Mouse (Mus musculus) MEL (cell line): Measurements from ENCODE around the gene Nthl1.

Experiments used
- CHD2 ChIP-seq: IDR thresholded peaks from 2 replicates; pipeline ENCODE4 v1.6.1; 2011; ENCODE audit warnings: low read length, improper control_type of control experiment
- CTCF ChIP-seq, 3 experiments: IDR thresholded peaks in 2 of 3; conservative IDR thresholded peaks in 1 of 3; 2 replicates each; pipeline ENCODE4 v1.5.1; 2011 to 2012; ENCODE audit warnings: low read length in 3 of 3, low read depth in 2 of 3, mild to moderate bottlenecking in 2 of 3, improper control_type of control experiment in 1 of 3, inconsistent platforms in 1 of 3, mixed read lengths in 1 of 3, moderate library complexity in 1 of 3; ENCODE audit not compliant: control insufficient read depth in 1 of 3, insufficient read depth in 1 of 3, poor library complexity in 1 of 3, severe bottlenecking in 1 of 3
- EP300 ChIP-seq, 2 experiments: IDR thresholded peaks; 2 replicates each; pipeline ENCODE4 v1.6.1; 2011; ENCODE audit warnings: improper control_type of control experiment in 2 of 2, low read length in 2 of 2, low read depth in 1 of 2, mild to moderate bottlenecking in 1 of 2
- GABPA ChIP-seq: IDR thresholded peaks from 2 replicates; pipeline ENCODE4 v1.6.1; 2012; ENCODE audit warnings: low read depth, mild to moderate bottlenecking, inconsistent platforms, low read length, improper control_type of control experiment, moderate library complexity
- GATA1 ChIP-seq: IDR thresholded peaks from 2 replicates; pipeline ENCODE4 v1.6.1; 2011; ENCODE audit warnings: low read depth, low read length, improper control_type of control experiment
- HCFC1 ChIP-seq: IDR thresholded peaks from 2 replicates; pipeline ENCODE4 v1.6.1; 2012; ENCODE audit warnings: low read depth, mild to moderate bottlenecking, inconsistent platforms, low read length, improper control_type of control experiment, moderate library complexity
- JUND ChIP-seq: IDR thresholded peaks from 2 replicates; pipeline ENCODE4 v1.6.1; 2011; ENCODE audit warnings: low read depth, mild to moderate bottlenecking, improper control_type of control experiment, low read length
- MAFK ChIP-seq: IDR thresholded peaks from 2 replicates; pipeline ENCODE4 v1.6.1; 2011; ENCODE audit warnings: low read depth, mild to moderate bottlenecking, low read length, improper control_type of control experiment, borderline replicate concordance
- MAZ ChIP-seq: IDR thresholded peaks from 2 replicates; pipeline ENCODE4 v1.6.1; 2012; ENCODE audit warnings: low read depth, mild to moderate bottlenecking, inconsistent platforms, low read length, improper control_type of control experiment
- MYC ChIP-seq: IDR thresholded peaks from 2 replicates; pipeline ENCODE4 v1.6.1; 2011; ENCODE audit warnings: low read depth, mild to moderate bottlenecking, low read length, improper control_type of control experiment, moderate library complexity
- NELFE ChIP-seq: IDR thresholded peaks from 2 replicates; pipeline ENCODE4 v1.6.1; 2011; ENCODE audit warnings: low read depth, low read length, improper control_type of control experiment
- POLR2A ChIP-seq, 2 experiments: IDR thresholded peaks; 2 replicates each; pipeline ENCODE4 v1.6.1; 2011 to 2012; ENCODE audit warnings: low read length in 2 of 2, mild to moderate bottlenecking in 2 of 2, control low read depth in 1 of 2, improper control_type of control experiment in 1 of 2, low read depth in 1 of 2, moderate library complexity in 1 of 2; ENCODE audit not compliant: control insufficient read depth in 1 of 2, insufficient read depth in 1 of 2, poor library complexity in 1 of 2
- SMC3 ChIP-seq: IDR thresholded peaks from 2 replicates; pipeline ENCODE4 v1.6.1; 2011; ENCODE audit warnings: low read depth, low read length, improper control_type of control experiment
- TCF12 ChIP-seq: IDR thresholded peaks from 2 replicates; pipeline ENCODE4 v1.6.1; 2014; ENCODE audit warnings: low read depth, mild to moderate bottlenecking, inconsistent platforms, low read length, improper control_type of control experiment, moderate library complexity

DNA sequence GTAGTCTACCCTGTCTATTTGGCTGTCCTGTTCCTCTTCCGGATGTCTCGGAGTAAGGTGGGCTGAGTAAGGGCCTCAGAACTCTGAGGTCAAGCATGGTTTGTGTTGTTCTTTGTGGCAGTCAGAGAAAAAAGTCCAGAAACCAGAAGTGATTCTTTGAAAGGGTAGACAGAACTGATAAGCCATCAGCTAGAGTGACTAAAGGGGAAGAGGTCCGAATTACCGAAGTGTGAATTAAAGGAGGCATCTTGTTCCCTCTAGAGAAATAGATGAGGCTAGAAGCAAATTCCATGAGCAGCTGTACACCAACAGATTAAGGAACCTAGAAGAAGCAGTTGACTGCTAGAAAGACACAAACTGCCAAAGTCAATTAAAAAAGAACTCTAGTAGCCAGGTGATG, 45.9 kb upstream of the Nthl1 start:
- TF ChIP-seq CTCF (IDR thresholded peaks at IDR 0.05 in 2 of 3, conservative IDR thresholded peaks at IDR 0.05 in 1 of 3; ENCODE audit: control insufficient read depth in 1 of 3, insufficient read depth in 1 of 3, low read depth in 2 of 3, low read length in 3 of 3, poor library complexity in 1 of 3, severe bottlenecking in 1 of 3) (no peak), JUND (no peak), MAFK (no peak), HCFC1 (no peak), SMC3 (no peak), GABPA (no peak), MAZ (no peak), TCF12 (no peak), MYC (no peak), POLR2A (IDR thresholded peaks at IDR 0.05; ENCODE audit: control insufficient read depth in 1 of 2, insufficient read depth in 1 of 2, low read depth in 1 of 2, low read length in 2 of 2, poor library complexity in 1 of 2) (no peak), GATA1 (peak; percentile 75), NELFE (no peak), EP300 (IDR thresholded peaks at IDR 0.05; ENCODE audit: low read depth in 1 of 2, low read length in 2 of 2) (peak in 1 of 2 experiments; percentile 47; a peak in 1 of 4 replicates), CHD2 (no peak)
